Mouse (Mus musculus): ENCODE results near the gene Tyrobp.

- TF ChIP-seq CTCF (IDR thresholded peaks at IDR 0.05; ENCODE audit: low read depth) (no peak), EP300 (IDR thresholded peaks at IDR 0.05; ENCODE audit: low read depth) (no peak)
Observed at GRCm38 (mm10) chr7:30456487-30456886, 42.9 kb downstream of the Tyrobp start.

Measured in heart, postnatal 0 days (tissue).